Mouse (Mus musculus): Measurements from ENCODE around the gene Gm6993. TPM values are rescaled to one million over a fixed set of nuclear protein-coding genes. Genes with fewer than 3 reads are reported as not detected.

The Gm6993 gene
- not detected for total RNA-seq (2021)

DNA sequence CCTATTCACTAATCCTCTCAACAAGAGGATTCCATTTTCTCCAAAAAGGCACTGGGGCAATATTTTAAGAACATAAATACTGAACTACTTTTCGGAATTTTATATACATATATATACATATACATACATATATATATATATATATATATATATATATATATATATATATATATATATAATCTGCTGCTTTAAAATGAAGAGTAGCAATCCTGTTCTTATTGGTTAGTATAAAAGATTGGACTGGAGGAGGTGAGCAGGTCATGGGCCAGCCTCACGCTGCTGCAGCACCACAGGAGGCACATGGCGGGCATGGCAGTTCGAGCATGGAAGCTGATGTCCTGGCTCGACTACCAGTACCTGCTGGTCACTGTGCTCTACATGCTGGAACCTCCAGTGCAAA lies at the start of gene Gm6993:
Gene Gm6993, plus strand, starts transcription at position 301 of the 400 bp plus-strand sequence.
- no peak for DNase-seq (ENCODE audit: extremely low spot score in 1 of 2, low spot score in 1 of 2)

- no peak for DNase-seq (ENCODE audit: extremely low spot score in 1 of 2, low spot score in 1 of 2)
Measured at GRCm38 (mm10) chr12:31191329-31191954, 49.1 kb upstream of the Gm6993 start.

- no peak for DNase-seq (ENCODE audit: extremely low spot score in 1 of 2, low spot score in 1 of 2)
Measured at GRCm38 (mm10) chr12:31202509-31202908, 38.1 kb upstream of the Gm6993 start.

DNA sequence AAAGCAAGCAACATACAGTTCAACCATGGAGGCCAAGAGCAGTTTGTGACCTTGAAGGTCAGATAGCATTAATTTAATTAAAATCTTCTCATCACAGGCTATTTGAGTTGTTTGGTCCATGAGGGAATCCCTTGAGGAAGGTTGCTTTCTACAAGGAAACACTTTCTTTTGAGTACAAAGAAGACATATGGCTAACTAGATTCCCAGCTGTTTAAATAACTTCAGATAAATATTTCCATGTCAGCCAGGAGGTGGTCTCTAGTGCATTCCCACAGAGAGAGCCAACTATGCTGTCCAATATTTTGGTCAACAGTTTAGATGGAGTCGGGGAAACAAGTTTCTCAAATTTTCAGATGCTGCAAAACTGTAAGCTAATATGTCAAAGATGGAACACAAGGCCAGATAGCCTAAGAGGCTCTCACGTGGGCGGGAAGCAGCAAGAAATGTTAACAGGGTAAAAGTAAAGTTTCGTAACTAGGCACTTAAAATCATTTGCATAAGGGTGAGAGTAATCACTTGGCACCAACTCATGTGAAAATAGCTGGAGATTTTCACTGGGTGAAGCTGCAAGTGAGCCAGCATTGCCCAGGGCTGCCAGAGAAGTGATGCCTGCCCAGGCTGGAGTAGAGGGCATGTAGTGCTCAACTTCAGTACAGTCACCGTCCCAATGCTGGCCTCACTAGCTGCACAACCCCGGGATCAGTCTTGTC lies 36.7 kb upstream of the Gm6993 start:
- DNase-seq (ENCODE audit: extremely low spot score in 1 of 2, low spot score in 1 of 2): no peak

GRCm38 (mm10) chr12:31204898-31205297 lies 35.7 kb upstream of the Gm6993 start:
- DNase-seq (ENCODE audit: extremely low spot score in 1 of 2, low spot score in 1 of 2): no peak

DNA sequence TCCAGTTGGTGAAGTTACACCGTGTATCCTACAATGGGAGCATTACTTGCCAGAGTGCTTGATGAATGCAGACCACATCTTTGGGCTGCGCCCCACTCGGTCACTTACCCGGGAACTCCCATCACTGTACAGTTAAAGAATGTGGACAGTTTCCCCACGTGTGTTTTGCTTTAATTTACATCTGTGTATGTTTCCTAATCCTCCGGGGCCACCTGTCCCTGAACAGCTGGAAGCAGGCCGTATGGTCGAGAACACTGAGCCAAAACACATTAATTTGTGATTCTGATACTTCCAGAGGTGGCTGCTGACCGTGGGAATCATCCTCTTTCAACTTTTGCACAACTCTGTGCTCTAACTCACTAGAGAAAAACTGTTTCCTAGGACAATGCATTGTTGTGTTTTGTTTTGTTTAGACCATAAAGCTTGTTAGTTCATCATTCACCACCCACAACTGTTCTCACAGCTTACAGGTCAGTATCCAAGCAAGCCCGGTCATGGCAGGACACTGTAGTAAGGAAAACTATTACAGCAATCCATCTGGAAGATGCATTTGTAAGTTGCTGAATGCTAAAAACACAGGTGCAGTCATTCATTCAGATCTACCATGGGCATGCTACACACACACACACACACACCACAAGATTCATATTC lies 34.5 kb upstream of the Gm6993 start:
- DNase-seq (ENCODE audit: extremely low spot score in 1 of 2, low spot score in 1 of 2): no peak

GRCm38 (mm10) chr12:31208766-31209165 lies 31.8 kb upstream of the Gm6993 start:
- DNase-seq (ENCODE audit: extremely low spot score in 1 of 2, low spot score in 1 of 2): no peak

DNA sequence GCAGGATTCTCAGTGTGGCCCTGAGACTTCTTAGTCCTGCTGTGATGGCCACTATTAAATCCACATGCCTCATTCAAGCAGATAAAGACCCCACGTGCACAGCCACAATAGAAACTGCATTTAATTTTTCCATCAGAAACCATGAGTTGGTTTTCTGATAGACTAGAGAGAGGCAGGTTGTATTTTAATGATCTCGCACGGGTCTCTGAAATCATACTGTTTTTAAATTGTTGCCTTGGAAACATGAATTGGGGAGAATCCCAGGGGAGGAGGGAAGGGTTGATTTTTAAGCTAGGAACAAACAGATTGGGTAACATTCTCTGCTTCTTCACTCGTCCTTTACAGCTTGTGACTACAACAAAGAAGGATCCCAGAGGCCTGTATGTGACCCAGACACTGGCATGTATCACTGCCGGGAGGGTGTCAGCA lies 31.2 kb upstream of the Gm6993 start:
- DNase-seq (ENCODE audit: extremely low spot score in 1 of 2, low spot score in 1 of 2): peak in 1 of 2 experiments; percentile 13

DNA sequence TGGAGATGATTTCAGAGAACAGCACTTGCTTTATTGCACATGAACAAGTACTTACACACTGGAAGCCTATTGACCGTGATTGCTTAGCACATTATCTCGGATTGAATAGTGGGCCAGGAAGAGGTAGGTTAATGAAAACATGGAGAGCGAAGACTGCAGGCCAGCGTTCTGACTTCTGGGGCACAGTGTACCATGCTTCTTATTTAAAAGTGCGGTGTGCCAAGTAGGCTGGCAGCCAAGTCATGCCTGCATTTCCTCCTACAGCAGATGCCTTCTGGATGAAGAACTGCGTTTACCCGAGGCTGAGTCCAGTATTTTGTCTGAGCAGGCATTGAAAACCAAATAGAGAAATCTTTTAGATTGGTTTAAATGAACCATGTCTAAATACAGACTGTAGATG lies 27.0 kb upstream of the Gm6993 start:
- DNase-seq (ENCODE audit: extremely low spot score in 1 of 2, low spot score in 1 of 2): peak in 1 of 2 experiments; percentile 14

GRCm38 (mm10) chr12:31215003-31215402 lies 25.6 kb upstream of the Gm6993 start:
- no peak for DNase-seq (ENCODE audit: extremely low spot score in 1 of 2, low spot score in 1 of 2)

- DNase-seq (ENCODE audit: extremely low spot score in 1 of 2, low spot score in 1 of 2): no peak
Measured at GRCm38 (mm10) chr12:31217232-31217631, 23.3 kb upstream of the Gm6993 start.

- DNase-seq (ENCODE audit: extremely low spot score in 1 of 2, low spot score in 1 of 2): no peak
Measured at GRCm38 (mm10) chr12:31218774-31219173, 21.8 kb upstream of the Gm6993 start.

DNA sequence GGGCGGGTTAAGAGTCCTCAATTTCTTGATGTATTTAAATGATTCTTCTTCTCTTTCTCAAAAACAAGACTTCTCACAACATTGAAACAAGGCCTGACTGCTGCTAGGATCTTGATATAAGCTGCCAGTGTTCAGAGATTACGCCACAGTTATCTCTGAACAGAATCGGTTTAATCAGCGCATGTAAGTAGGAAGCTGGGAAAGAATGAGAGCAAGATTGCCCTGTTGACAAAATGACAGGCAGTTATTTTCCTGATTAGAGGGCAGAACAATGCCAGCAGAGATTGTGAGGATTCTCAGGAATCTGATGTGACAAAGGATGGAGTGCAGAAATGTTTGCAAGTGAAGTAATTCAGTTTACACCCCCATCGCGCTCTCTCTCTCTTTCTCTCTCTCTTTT lies 19.0 kb upstream of the Gm6993 start:
- DNase-seq (ENCODE audit: extremely low spot score in 1 of 2, low spot score in 1 of 2): no peak

GRCm38 (mm10) chr12:31222282-31222681 lies 18.3 kb upstream of the Gm6993 start:
- no peak for DNase-seq (ENCODE audit: extremely low spot score in 1 of 2, low spot score in 1 of 2)

- no peak for DNase-seq (ENCODE audit: extremely low spot score in 1 of 2, low spot score in 1 of 2)
Measured at GRCm38 (mm10) chr12:31222741-31223140, 17.8 kb upstream of the Gm6993 start.

DNA sequence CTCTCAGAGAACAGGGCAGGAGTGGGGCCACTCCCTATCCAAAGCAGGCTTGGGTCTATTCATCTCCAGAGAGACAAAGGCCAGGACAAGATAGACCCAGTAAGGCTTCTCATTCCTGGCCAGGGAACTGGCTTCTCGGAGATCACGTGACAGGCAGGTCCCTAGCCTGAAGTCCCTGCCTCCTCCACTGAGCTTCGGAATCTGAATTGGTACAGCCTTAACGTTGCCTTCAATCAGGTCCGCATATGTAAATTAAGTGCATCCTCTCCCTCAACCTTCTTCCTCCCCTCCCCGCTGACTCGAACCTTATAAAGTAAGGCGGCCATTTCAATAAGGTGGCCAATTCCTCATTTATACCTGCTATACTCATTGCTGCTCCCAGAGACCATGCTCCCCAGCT lies 15.1 kb upstream of the Gm6993 start:
- DNase-seq (ENCODE audit: extremely low spot score in 1 of 2, low spot score in 1 of 2): no peak

- no peak for DNase-seq (ENCODE audit: extremely low spot score in 1 of 2, low spot score in 1 of 2)
Measured at GRCm38 (mm10) chr12:31227167-31227566, 13.4 kb upstream of the Gm6993 start.

GRCm38 (mm10) chr12:31228878-31229277 lies 11.7 kb upstream of the Gm6993 start:
- DNase-seq (ENCODE audit: extremely low spot score in 1 of 2, low spot score in 1 of 2): no peak

DNA sequence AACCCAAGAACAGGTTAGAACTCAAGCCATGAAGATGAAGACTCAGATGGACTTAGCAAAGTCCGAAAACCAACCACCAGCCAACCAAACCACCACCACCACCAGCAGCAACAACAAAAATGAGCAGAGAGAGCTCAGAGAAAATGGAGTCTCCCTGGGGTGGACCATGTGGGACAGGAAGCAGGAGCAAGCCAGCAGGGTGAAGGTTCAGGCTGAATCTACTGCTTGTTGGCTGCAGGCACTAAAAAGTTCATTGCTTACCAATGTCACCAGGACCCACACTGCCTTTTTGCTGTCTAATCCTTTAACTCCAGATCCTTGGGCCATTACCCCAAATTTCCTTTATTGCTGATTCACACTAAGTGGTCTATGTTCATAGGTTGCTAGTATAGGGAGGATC lies 7.9 kb upstream of the Gm6993 start:
- no peak for DNase-seq (ENCODE audit: extremely low spot score in 1 of 2, low spot score in 1 of 2)

GRCm38 (mm10) chr12:31235018-31235417 lies 5.6 kb upstream of the Gm6993 start:
- no peak for DNase-seq (ENCODE audit: extremely low spot score in 1 of 2, low spot score in 1 of 2)

- peak in 1 of 2 experiments; percentile 18 for DNase-seq (ENCODE audit: extremely low spot score in 1 of 2, low spot score in 1 of 2)
Measured at GRCm38 (mm10) chr12:31236861-31237595, 3.5 kb upstream of the Gm6993 start.
